Mouse (Mus musculus) embryonic facial prominence, embryonic 14.5 days (tissue): ENCODE results near the gene Hmx1. TPM values are rescaled to one million over a fixed set of nuclear protein-coding genes. Genes with fewer than 3 reads are reported as not detected.

Source experiments
- polyA plus RNA-seq: library from polyadenylated mRNA; unstranded; fragments of >200 nt; fragmentation: Nextera tagmentation; extraction: Ambion mirVana; gene quantifications from 2 replicates; pipeline ENCODE4 v1.2.1, GENCODE M21; 2014

Hmx1 gene
- polyA plus RNA-seq, 1 experiment from 2014 or later = 3.4 TPM

Other genes starting within 250 kb of the Hmx1 start
- gene Adra2c, start 110.8 kb upstream of the Hmx1 start, polyA plus RNA-seq = 0.31 and 0.53 TPM in 2 replicates
- gene Cpz, start 136.6 kb downstream of the Hmx1 start, polyA plus RNA-seq = 18.9 and 20.4 TPM in 2 replicates
- 6.6 and 7.1 TPM in 2 replicates for gene Trmt44, start 186.0 kb downstream of the Hmx1 start, polyA plus RNA-seq
- gene Acox3, start 193.9 kb downstream of the Hmx1 start, polyA plus RNA-seq = 11.8 and 13.4 TPM in 2 replicates